ENCODE assay signal across 9 mouse cellular contexts in genomic region chr10:39558492-39559005, GRCm38 (mm10). TPM values are rescaled to one million over a fixed set of nuclear protein-coding genes. Genes with fewer than 3 reads are reported as not detected.
DNase-seq lines count a peak whose midpoint lies in the region; ATAC-seq and TF ChIP-seq lines count a peak whose summit lies in the region.
"Had no signal": no experiment of that assay in that cellular context is flagged by ENCODE, and none has a peak within 500 bp of the region (broad histone marks: within the 10 kb centered on the region; RNA-seq: fewer than 3 reads in every experiment).

No protein-coding gene starts in this region.

- no peaks in the 10 kb centered on the region for H3K9me3 ChIP-seq in neural tube, embryonic 12.5 days
- H3K9me3 ChIP-seq in midbrain, embryonic 10.5 days (replicated peaks), result no peaks in the 10 kb centered on the region
- H3K9me3 ChIP-seq: liver, embryonic 13.5 days had no signal

- no peak overlapping the region for H3K9ac ChIP-seq in neural tube, embryonic 12.5 days
- H3K9ac ChIP-seq: liver, embryonic 13.5 days had no signal

- ATAC-seq in neural tube, embryonic 12.5 days (ENCODE audit: low FRiP score, low read depth), result 0 out of 2 replicates have a peak, but pooled peaks have one; percentile 15

- no peak for TF ChIP-seq CTCF in gastrocnemius, adult 2 months (IDR thresholded peaks at IDR 0.05)

- peaks cover 53% of the 10 kb centered on the region for H3K4me1 ChIP-seq in neural tube, embryonic 12.5 days
- H3K4me1 ChIP-seq in midbrain, embryonic 10.5 days, result peaks cover 68% of the 10 kb centered on the region

- H3K36me3 ChIP-seq in neural tube, embryonic 12.5 days, result peaks cover 8% of the 10 kb centered on the region; the same call in 1 of the 2 replicates
- peaks cover 7% of the 10 kb centered on the region for H3K36me3 ChIP-seq in midbrain, embryonic 10.5 days

- H3K4me3 ChIP-seq in gastrocnemius, adult 2 months, result peak overlapping the region; percentile 58
- no peak overlapping the region for H3K4me3 ChIP-seq in neural tube, embryonic 12.5 days
- H3K4me3 ChIP-seq in midbrain, embryonic 10.5 days, result no peak overlapping the region
- H3K4me3 ChIP-seq: liver, embryonic 13.5 days had no signal

- intact Hi-C loops in gastrocnemius, adult 2 months (cut with DNase I), result no loop called here

- H3K27ac ChIP-seq in gastrocnemius, adult 2 months, result peak overlapping the region; percentile 94
- H3K27ac ChIP-seq in neural tube, embryonic 12.5 days, result no peak overlapping the region
- H3K27ac ChIP-seq in midbrain, embryonic 10.5 days (replicated peaks), result peak overlapping the region; percentile 70
- H3K27ac ChIP-seq: liver, embryonic 13.5 days had no signal

- no peaks in the 10 kb centered on the region for H3K27me3 ChIP-seq in neural tube, embryonic 12.5 days (replicated peaks)
- H3K27me3 ChIP-seq in midbrain, embryonic 10.5 days (ENCODE audit: low read depth, poor library complexity, severe bottlenecking), result no peaks in the 10 kb centered on the region
- H3K27me3 ChIP-seq: liver, embryonic 13.5 days had no signal

- no peak for DNase-seq in gastrocnemius, adult 2 months
- DNase-seq in gastrocnemius, adult 18-20 months (ENCODE audit: low spot score), result no peak
- DNase-seq in neural tube, embryonic 10.5 days (ENCODE audit: extremely low spot score, low spot score), result no peak
- DNase-seq in midbrain, embryonic 10.5 days (ENCODE audit: low spot score), result no peak
- no peak for DNase-seq in T-cell, adult 2 months (ENCODE audit: low spot score)
- no peak for DNase-seq in cerebellum, adult 11-12 months
- DNase-seq in B cell, adult 2 months, result no peak
- DNase-seq: liver, embryonic 13.5 days had no signal

- 51% methylated on average over 5 of the region's 5 CpGs for WGBS in neural tube, embryonic 12.5 days
- WGBS in midbrain, embryonic 10.5 days, result 51% methylated on average over 5 of the region's 5 CpGs

- H3K4me2 ChIP-seq in neural tube, embryonic 12.5 days (replicated peaks), result no peak overlapping the region
- H3K4me2 ChIP-seq: liver, embryonic 13.5 days had no signal

RNA-seq across cellular contexts. Expression of gene Traf3ip2, which starts 54.2 kb away (rescaled TPM):
- 1 to 10 TPM; 5.5 to 9.0 TPM for total RNA-seq in gastrocnemius, adult 2 months (2021)
- 1 to 10 TPM; 2.5 to 3.9 TPM for total RNA-seq in gastrocnemius, adult 18-20 months (2021)
- polyA plus RNA-seq in neural tube, embryonic 12.5 days (2016; fragmentation: Nextera tagmentation; extraction: Ambion mirVana), result 5.4 and 7.2 TPM in 2 replicates
- 5.5 and 9.5 TPM in 2 replicates for polyA plus RNA-seq in midbrain, embryonic 10.5 days (2016; fragmentation: Nextera tagmentation; extraction: Ambion mirVana)
